8 mouse cellular contexts compared by ENCODE assay signal in the genomic region with DNA sequence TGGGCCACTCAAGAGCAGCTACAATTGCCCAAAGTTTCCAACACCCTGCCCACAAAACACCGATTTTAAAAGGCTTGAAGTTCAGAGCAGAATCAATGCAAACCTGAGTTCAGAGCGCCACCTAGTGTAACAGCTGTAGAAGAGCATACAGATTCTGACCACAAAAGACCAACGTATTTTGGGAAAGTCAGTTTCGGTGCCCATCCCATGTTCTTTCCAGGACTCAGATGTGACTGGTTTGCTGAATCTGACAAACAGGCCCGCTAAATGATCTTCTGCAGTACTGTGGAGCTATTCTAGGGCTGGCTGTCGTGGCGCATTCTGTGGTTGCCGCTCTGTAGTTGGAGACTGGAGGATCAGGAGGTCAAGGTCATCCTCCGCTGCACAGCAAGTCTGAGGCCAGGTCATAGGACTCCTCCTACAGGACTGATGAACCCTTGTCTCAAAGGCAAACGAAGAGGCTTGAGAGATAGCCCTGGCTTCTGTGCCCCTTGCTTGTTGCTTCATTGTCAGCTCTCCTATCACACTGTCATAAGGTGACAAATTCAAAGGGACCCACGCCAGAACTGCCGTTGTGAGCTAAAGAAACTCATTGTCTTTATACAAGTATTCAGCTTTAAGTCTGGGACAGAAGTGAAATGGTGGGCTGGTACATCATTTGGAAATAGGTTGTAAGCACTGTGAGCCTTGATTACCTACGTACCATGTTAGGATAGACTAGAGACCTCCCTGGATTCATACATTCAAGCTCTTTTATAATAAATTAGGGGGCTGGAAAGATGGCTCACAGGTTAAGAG. TPM values are rescaled to one million over a fixed set of nuclear protein-coding genes. Genes with fewer than 3 reads are reported as not detected.
DNase-seq lines count a peak whose midpoint lies in the region; ATAC-seq and TF ChIP-seq lines count a peak whose summit lies in the region.

No protein-coding gene starts in this region.

- WGBS in bone marrow, adult 2 months, result 24% methylated on average over 13 of the region's 13 CpGs
- 25% methylated on average over 13 of the region's 13 CpGs for WGBS in forebrain, embryonic 12.5 days
- WGBS in hindbrain, embryonic 15.5 days, result 22% methylated on average over 13 of the region's 13 CpGs
- WGBS in liver, adult 2 months, result 10% methylated on average over 13 of the region's 13 CpGs

- no peak for TF ChIP-seq POLR2A in bone marrow, adult 2 months (IDR thresholded peaks at IDR 0.05; ENCODE audit: borderline replicate concordance, control insufficient read depth, low read depth, low read length)
- no peak for TF ChIP-seq POLR2A in liver, adult 2 months (IDR thresholded peaks at IDR 0.05; ENCODE audit: extremely low read depth, insufficient read depth, low read length)

- peak overlapping the region; percentile 37 for H3K4me2 ChIP-seq in forebrain, embryonic 12.5 days
- H3K4me2 ChIP-seq in hindbrain, embryonic 15.5 days, result peak overlapping the region; percentile 42

- peak; percentile 45 to 62 for DNase-seq in left cerebral cortex, adult 18-20 months (ENCODE audit: low spot score in 2 of 2)
- DNase-seq in left cerebral cortex, postnatal 36 days (ENCODE audit: low spot score in 2 of 2), result no peak
- peak; percentile 83 for DNase-seq in liver, adult 2 months (ENCODE audit: extremely low read depth, low read depth, low spot score)
- peak; percentile 80 for DNase-seq in thymus, postnatal 0 days (ENCODE audit: low spot score)

- peaks cover 4% of the 10 kb centered on the region; the same call in 1 of the 2 replicates for H3K36me3 ChIP-seq in forebrain, embryonic 12.5 days (replicated peaks)
- no peaks in the 10 kb centered on the region for H3K36me3 ChIP-seq in hindbrain, embryonic 15.5 days
- no peaks in the 10 kb centered on the region for H3K36me3 ChIP-seq in liver, adult 2 months (ENCODE audit: control insufficient read depth, insufficient read depth, low read length)

- no peaks in the 10 kb centered on the region for H3K27me3 ChIP-seq in forebrain, embryonic 12.5 days
- no peaks in the 10 kb centered on the region for H3K27me3 ChIP-seq in hindbrain, embryonic 15.5 days
- H3K27me3 ChIP-seq in liver, adult 2 months (ENCODE audit: control insufficient read depth, insufficient read depth, low read length), result no peaks in the 10 kb centered on the region

- H3K4me3 ChIP-seq in bone marrow, adult 2 months (replicated peaks; ENCODE audit: control insufficient read depth, low read depth, low read length), result peak overlapping the region; percentile 23
- peak overlapping the region; percentile 12; the same call in 1 of the 2 replicates for H3K4me3 ChIP-seq in forebrain, embryonic 12.5 days (replicated peaks)
- H3K4me3 ChIP-seq in hindbrain, embryonic 15.5 days, result no peak overlapping the region
- H3K4me3 ChIP-seq in liver, adult 2 months (ENCODE audit: insufficient read depth, low read depth, low read length), result peak overlapping the region; percentile 10; the same call in 1 of the 2 replicates

- intact Hi-C loops in left cerebral cortex, postnatal 36 days (cut with DNase I), result loop anchor here (2.0 to 5.0 kb wide), 2 partner anchors 67 to 190 kb away; partner anchors contain the start of genes Arl2 and Batf2

- H3K27ac ChIP-seq in bone marrow, adult 2 months (ENCODE audit: control insufficient read depth, insufficient read depth, low read depth, low read length, poor library complexity), result peak overlapping the region; percentile 2; the same call in 1 of the 2 replicates
- no peak overlapping the region for H3K27ac ChIP-seq in forebrain, embryonic 12.5 days
- no peak overlapping the region for H3K27ac ChIP-seq in hindbrain, embryonic 15.5 days (replicated peaks)
- peak overlapping the region; percentile 77 for H3K27ac ChIP-seq in liver, adult 2 months (replicated peaks; ENCODE audit: insufficient read depth, low read depth, low read length)

- peaks cover 3% of the 10 kb centered on the region; the same call in 1 of the 2 replicates for H3K79me2 ChIP-seq in liver, adult 2 months (ENCODE audit: control insufficient read depth, insufficient read depth, low read length)

- peak; percentile 37 for TF ChIP-seq CTCF in bone marrow, adult 2 months (IDR thresholded peaks at IDR 0.05; ENCODE audit: control insufficient read depth, insufficient read depth, low read length)
- peak; percentile 48 for TF ChIP-seq CTCF in liver, adult 2 months (IDR thresholded peaks at IDR 0.05; ENCODE audit: low read depth, low read length)

- ATAC-seq in forebrain, embryonic 12.5 days (ENCODE audit: low FRiP score), result no peak
- no peak for ATAC-seq in hindbrain, embryonic 15.5 days (ENCODE audit: low FRiP score, low read depth)
- ATAC-seq in monocyte, adult 5-6 weeks (replicated peaks; ENCODE audit: insufficient number of reproducible peaks, low FRiP score, low TSS enrichment, poor library complexity, severe bottlenecking), result peak; percentile 38; the same call in 1 of the 2 replicates

- peaks cover 2% of the 10 kb centered on the region; the same call in 1 of the 2 replicates for H3K4me1 ChIP-seq in bone marrow, adult 2 months (ENCODE audit: control insufficient read depth, insufficient read depth, low read length)
- peaks cover 25% of the 10 kb centered on the region for H3K4me1 ChIP-seq in forebrain, embryonic 12.5 days
- H3K4me1 ChIP-seq in hindbrain, embryonic 15.5 days (replicated peaks), result peaks cover 18% of the 10 kb centered on the region
- H3K4me1 ChIP-seq in liver, adult 2 months (ENCODE audit: control insufficient read depth, insufficient read depth, low read length), result peaks cover 10% of the 10 kb centered on the region

- no peaks in the 10 kb centered on the region for H3K9me3 ChIP-seq in forebrain, embryonic 12.5 days
- no peaks in the 10 kb centered on the region for H3K9me3 ChIP-seq in hindbrain, embryonic 15.5 days

- no peak overlapping the region for H3K9ac ChIP-seq in forebrain, embryonic 12.5 days
- no peak overlapping the region for H3K9ac ChIP-seq in hindbrain, embryonic 15.5 days
- peak overlapping the region; percentile 56; the same call in 1 of the 2 replicates for H3K9ac ChIP-seq in liver, adult 2 months (ENCODE audit: low read depth, low read length)

RNA-seq across cellular contexts. Expression of gene Men1, which starts 2.9 kb away (rescaled TPM):
- total RNA-seq in left cerebral cortex, adult 18-20 months (2021), result 10 to 100 TPM; 62.4 to 74.5 TPM
- 10 to 100 TPM; 67.5 to 73.7 TPM for total RNA-seq in left cerebral cortex, postnatal 36 days (2021)
- polyA plus RNA-seq in bone marrow, adult 2 months (2011; ENCODE audit: insufficient read depth, insufficient read length, low replicate concordance, missing spikeins), result 17.7 and 33.1 TPM in 2 replicates
- 97.1 and 107 TPM in 2 replicates for polyA plus RNA-seq in forebrain, embryonic 12.5 days (2016; fragmentation: Nextera tagmentation; extraction: Ambion mirVana)
- 78.8 and 82.3 TPM in 2 replicates for polyA plus RNA-seq in hindbrain, embryonic 15.5 days (2015; fragmentation: Nextera tagmentation; extraction: Ambion mirVana)
- total RNA-seq in liver, adult 2 months (2014; rRNA removed), result 9.3 and 10.1 TPM in 2 replicates
- polyA plus RNA-seq in liver, adult 2 months (2012; rRNA removed), result 26.6 and 29.4 TPM in 2 replicates
- 14.1 to 22.5 TPM (median 17.8 TPM) in 3 replicates for total RNA-seq in monocyte, adult 5-6 weeks (2017)
- 54.0 and 54.2 TPM in 2 replicates for polyA plus RNA-seq in thymus, postnatal 0 days (2015; fragmentation: Nextera tagmentation; extraction: Ambion mirVana)

RNA-seq across cellular contexts. Expression of gene Map4k2, which starts 9.0 kb away (rescaled TPM):
- 100 to 1,000 TPM in 1 of 2 experiments, 10 to 100 TPM in 1; 92.9 to 100 TPM for total RNA-seq in left cerebral cortex, adult 18-20 months (2021)
- 100 to 1,000 TPM in 1 of 2 experiments, 10 to 100 TPM in 1; 93.5 to 107 TPM for total RNA-seq in left cerebral cortex, postnatal 36 days (2021)
- 128 and 324 TPM in 2 replicates for polyA plus RNA-seq in bone marrow, adult 2 months (2011; ENCODE audit: insufficient read depth, insufficient read length, low replicate concordance, missing spikeins)
- polyA plus RNA-seq in forebrain, embryonic 12.5 days (2016; fragmentation: Nextera tagmentation; extraction: Ambion mirVana), result 14.4 and 15.1 TPM in 2 replicates
- 20.1 and 21.8 TPM in 2 replicates for polyA plus RNA-seq in hindbrain, embryonic 15.5 days (2015; fragmentation: Nextera tagmentation; extraction: Ambion mirVana)
- 12.8 and 17.1 TPM in 2 replicates for total RNA-seq in liver, adult 2 months (2014; rRNA removed)
- 33.0 and 39.1 TPM in 2 replicates for polyA plus RNA-seq in liver, adult 2 months (2012; rRNA removed)
- total RNA-seq in monocyte, adult 5-6 weeks (2017), result 119 to 200 TPM (median 169 TPM) in 3 replicates
- 49.6 and 57.3 TPM in 2 replicates for polyA plus RNA-seq in thymus, postnatal 0 days (2015; fragmentation: Nextera tagmentation; extraction: Ambion mirVana)

RNA-seq across cellular contexts. Expression of gene Cdc42bpg, which starts 25.7 kb away (rescaled TPM):
- total RNA-seq in left cerebral cortex, adult 18-20 months (2021), result 1 to 10 TPM; 4.2 to 4.8 TPM
- 1 to 10 TPM; 3.3 to 3.4 TPM for total RNA-seq in left cerebral cortex, postnatal 36 days (2021)
- polyA plus RNA-seq in bone marrow, adult 2 months (2011; ENCODE audit: insufficient read depth, insufficient read length, low replicate concordance, missing spikeins), result 7.2 and 13.6 TPM in 2 replicates
- 0.36 and 0.38 TPM in 2 replicates for polyA plus RNA-seq in forebrain, embryonic 12.5 days (2016; fragmentation: Nextera tagmentation; extraction: Ambion mirVana)
- polyA plus RNA-seq in hindbrain, embryonic 15.5 days (2015; fragmentation: Nextera tagmentation; extraction: Ambion mirVana), result 0.36 and 0.38 TPM in 2 replicates
- 3.1 and 4.6 TPM in 2 replicates for total RNA-seq in liver, adult 2 months (2014; rRNA removed)
- 6.7 and 7.3 TPM in 2 replicates for polyA plus RNA-seq in liver, adult 2 months (2012; rRNA removed)
- 1.9 to 4.3 TPM (median 2.2 TPM) in 3 replicates for total RNA-seq in monocyte, adult 5-6 weeks (2017)
- polyA plus RNA-seq in thymus, postnatal 0 days (2015; fragmentation: Nextera tagmentation; extraction: Ambion mirVana), result 0.37 and 0.52 TPM in 2 replicates

RNA-seq across cellular contexts. Expression of gene Sf1, which starts 31.6 kb away (rescaled TPM):
- 100 to 1,000 TPM; 188 to 211 TPM for total RNA-seq in left cerebral cortex, adult 18-20 months (2021)
- 100 to 1,000 TPM; 158 to 227 TPM for total RNA-seq in left cerebral cortex, postnatal 36 days (2021)
- polyA plus RNA-seq in bone marrow, adult 2 months (2011; ENCODE audit: insufficient read depth, insufficient read length, low replicate concordance, missing spikeins), result 120 and 184 TPM in 2 replicates
- polyA plus RNA-seq in forebrain, embryonic 12.5 days (2016; fragmentation: Nextera tagmentation; extraction: Ambion mirVana), result 204 and 221 TPM in 2 replicates
- polyA plus RNA-seq in hindbrain, embryonic 15.5 days (2015; fragmentation: Nextera tagmentation; extraction: Ambion mirVana), result 103 and 117 TPM in 2 replicates
- total RNA-seq in liver, adult 2 months (2014; rRNA removed), result 28.5 and 34.8 TPM in 2 replicates
- 45.7 and 62.8 TPM in 2 replicates for polyA plus RNA-seq in liver, adult 2 months (2012; rRNA removed)
- 222 to 393 TPM (median 317 TPM) in 3 replicates for total RNA-seq in monocyte, adult 5-6 weeks (2017)
- 104 and 126 TPM in 2 replicates for polyA plus RNA-seq in thymus, postnatal 0 days (2015; fragmentation: Nextera tagmentation; extraction: Ambion mirVana)

RNA-seq across cellular contexts. Expression of gene Pygm, which starts 52.3 kb away (rescaled TPM):
- total RNA-seq in left cerebral cortex, adult 18-20 months (2021), result 10 to 100 TPM; 32.6 to 37.9 TPM
- total RNA-seq in left cerebral cortex, postnatal 36 days (2021), result 10 to 100 TPM; 29.2 to 33.3 TPM
- polyA plus RNA-seq in bone marrow, adult 2 months (2011; ENCODE audit: insufficient read depth, insufficient read length, low replicate concordance, missing spikeins), result 3.7 and 4.3 TPM in 2 replicates
- 0.78 and 1.5 TPM in 2 replicates for polyA plus RNA-seq in forebrain, embryonic 12.5 days (2016; fragmentation: Nextera tagmentation; extraction: Ambion mirVana)
- 7.0 and 7.6 TPM in 2 replicates for polyA plus RNA-seq in hindbrain, embryonic 15.5 days (2015; fragmentation: Nextera tagmentation; extraction: Ambion mirVana)
- 0.94 and 1.6 TPM in 2 replicates for total RNA-seq in liver, adult 2 months (2014; rRNA removed)
- polyA plus RNA-seq in liver, adult 2 months (2012; rRNA removed), result 1.1 and 2.3 TPM in 2 replicates
- total RNA-seq in monocyte, adult 5-6 weeks (2017), result 4.5 to 17.7 TPM (median 7.7 TPM) in 3 replicates
- polyA plus RNA-seq in thymus, postnatal 0 days (2015; fragmentation: Nextera tagmentation; extraction: Ambion mirVana), result 4.2 and 6.3 TPM in 2 replicates

Comparison
In these comparisons a context has a peak if more than half of its experiments do, and no peak if none do; other contexts are left out.
1. DNase-seq: peak in left cerebral cortex, adult 18-20 months (2 of 2), liver, adult 2 months (single experiment) and thymus, postnatal 0 days (single experiment); none in left cerebral cortex, postnatal 36 days (0 of 2).
2. H3K27ac ChIP-seq: peak in bone marrow, adult 2 months (single experiment) and liver, adult 2 months (single experiment); none in forebrain, embryonic 12.5 days (single experiment) and hindbrain, embryonic 15.5 days (single experiment).